Mouse (Mus musculus): ENCODE results near the gene Plekhg5. TPM values are rescaled to one million over a fixed set of nuclear protein-coding genes. Genes with fewer than 3 reads are reported as not detected.

The Plekhg5 gene
- total and polyA plus RNA-seq, 2 experiments from 2014 or later = 13.1 to 20.7 TPM

GRCm38 (mm10) chr4:152161601-152162000 is 89.3 kb downstream of the Plekhg5 start:
- no peak for ATAC-seq
- no peak overlapping the region for H3K27ac ChIP-seq
- WGBS = 77% methylated on average over 6 of the region's 6 CpGs

GRCm38 (mm10) chr4:152162748-152163147 is 90.5 kb downstream of the Plekhg5 start:
- TF ChIP-seq CTCF (IDR thresholded peaks at IDR 0.05; ENCODE audit: low read depth) = no peak
- Histone ChIP-seq H3K9me3 (ENCODE audit: low read length) (no peaks in the 10 kb centered on the region), H3K36me3 (ENCODE audit: insufficient read depth, low read length) (no peaks in the 10 kb centered on the region), H3K27me3 (ENCODE audit: insufficient read depth, low read length) (peaks cover 36% of the 10 kb centered on the region), H3K27ac (no peak overlapping the region), H3K4me1 (ENCODE audit: insufficient read depth, low read length) (peaks cover 5% of the 10 kb centered on the region; the same call in 1 of the 2 replicates), H3K4me2 (ENCODE audit: low read depth, low read length) (no peak overlapping the region), H3K9ac (replicated peaks; ENCODE audit: low read length) (no peak overlapping the region), H3K4me3 (ENCODE audit: low read length) (no peak overlapping the region)
- ATAC-seq (no peak), DNase-seq (ENCODE audit: low spot score) (no peak)
- 94% methylated on average over 2 of the region's 2 CpGs for WGBS

More at GRCm38 (mm10) chr4:152161601-152162000, 89.3 kb downstream of the Plekhg5 start:
- DNase-seq (ENCODE audit: low spot score) = no peak
- H3K36me3 ChIP-seq (ENCODE audit: insufficient read depth, low read length) = no peaks in the 10 kb centered on the region
- H3K4me1 ChIP-seq (ENCODE audit: insufficient read depth, low read length) = peaks cover 5% of the 10 kb centered on the region; the same call in 1 of the 2 replicates
- no peak overlapping the region for H3K4me2 ChIP-seq (ENCODE audit: low read depth, low read length)
- no peak overlapping the region for H3K9ac ChIP-seq (replicated peaks; ENCODE audit: low read length)
- no peak overlapping the region for H3K4me3 ChIP-seq (ENCODE audit: low read length)
- no peaks in the 10 kb centered on the region for H3K9me3 ChIP-seq (ENCODE audit: low read length)
- no peak for TF ChIP-seq CTCF (IDR thresholded peaks at IDR 0.05; ENCODE audit: low read depth)
- peaks cover 42% of the 10 kb centered on the region for H3K27me3 ChIP-seq (ENCODE audit: insufficient read depth, low read length)

Other genes with a start within 250 kb of the Plekhg5 start
- gene Camta1, start 210.6 kb upstream of the Plekhg5 start, total RNA-seq (2014; rRNA removed) = 127 and 179 TPM in 2 replicates
- 133 and 145 TPM in 2 replicates for gene Camta1, start 210.6 kb upstream of the Plekhg5 start, polyA plus RNA-seq (2015; fragmentation: Nextera tagmentation; extraction: Ambion mirVana)
- 94.5 and 108 TPM in 2 replicates for gene Dnajc11, start 138.8 kb upstream of the Plekhg5 start, total RNA-seq (2014; rRNA removed)
- 64.1 and 65.6 TPM in 2 replicates for gene Dnajc11, start 138.8 kb upstream of the Plekhg5 start, polyA plus RNA-seq (2015; fragmentation: Nextera tagmentation; extraction: Ambion mirVana)
- gene Thap3, start 83.5 kb upstream of the Plekhg5 start, total RNA-seq (2014; rRNA removed) = 12.1 and 14.9 TPM in 2 replicates
- 42.1 and 47.3 TPM in 2 replicates for gene Thap3, start 83.5 kb upstream of the Plekhg5 start, polyA plus RNA-seq (2015; fragmentation: Nextera tagmentation; extraction: Ambion mirVana)
- 19.9 and 20.8 TPM in 2 replicates for gene Phf13, start 76.2 kb upstream of the Plekhg5 start, total RNA-seq (2014; rRNA removed)
- gene Phf13, start 76.2 kb upstream of the Plekhg5 start, polyA plus RNA-seq (2015; fragmentation: Nextera tagmentation; extraction: Ambion mirVana) = 14.6 and 15.0 TPM in 2 replicates
- gene Klhl21, start 63.7 kb upstream of the Plekhg5 start, total RNA-seq (2014; rRNA removed) = 12.3 and 14.0 TPM in 2 replicates
- 4.5 and 4.8 TPM in 2 replicates for gene Klhl21, start 63.7 kb upstream of the Plekhg5 start, polyA plus RNA-seq (2015; fragmentation: Nextera tagmentation; extraction: Ambion mirVana)
- gene Zbtb48, start 44.8 kb upstream of the Plekhg5 start, total RNA-seq (2014; rRNA removed) = 7.0 and 8.6 TPM in 2 replicates
- 10.7 and 16.2 TPM in 2 replicates for gene Zbtb48, start 44.8 kb upstream of the Plekhg5 start, polyA plus RNA-seq (2015; fragmentation: Nextera tagmentation; extraction: Ambion mirVana)
- gene Tas1r1, start 33.9 kb upstream of the Plekhg5 start, total RNA-seq (2014; rRNA removed) = 0.42 and 0.93 TPM in 2 replicates
- 1.7 TPM in 2 replicates for gene Tas1r1, start 33.9 kb upstream of the Plekhg5 start, polyA plus RNA-seq (2015; fragmentation: Nextera tagmentation; extraction: Ambion mirVana)
- gene Nol9, start 33.2 kb upstream of the Plekhg5 start, total RNA-seq (2014; rRNA removed) = 33.0 and 39.4 TPM in 2 replicates
- gene Nol9, start 33.2 kb upstream of the Plekhg5 start, polyA plus RNA-seq (2015; fragmentation: Nextera tagmentation; extraction: Ambion mirVana) = 17.1 and 17.9 TPM in 2 replicates
- gene Tnfrsf25, start 43.4 kb downstream of the Plekhg5 start, total RNA-seq (2014; rRNA removed) = 0.22 and 1.6 TPM in 2 replicates
- gene Tnfrsf25, start 43.4 kb downstream of the Plekhg5 start, polyA plus RNA-seq (2015; fragmentation: Nextera tagmentation; extraction: Ambion mirVana) = 0.48 and 0.62 TPM in 2 replicates
- gene Espn, start 79.9 kb downstream of the Plekhg5 start, total RNA-seq (2014; rRNA removed) = 0.47 and 1.4 TPM in 2 replicates
- gene Espn, start 79.9 kb downstream of the Plekhg5 start, polyA plus RNA-seq (2015; fragmentation: Nextera tagmentation; extraction: Ambion mirVana) = 0.71 and 0.79 TPM in 2 replicates
- not detected in 2 replicates for gene Hes2, start 86.4 kb downstream of the Plekhg5 start, total RNA-seq (2014; rRNA removed)
- not detected in 2 replicates for gene Hes2, start 86.4 kb downstream of the Plekhg5 start, polyA plus RNA-seq (2015; fragmentation: Nextera tagmentation; extraction: Ambion mirVana)
- gene Acot7, start 105.6 kb downstream of the Plekhg5 start, total RNA-seq (2014; rRNA removed) = 249 and 259 TPM in 2 replicates
- gene Acot7, start 105.6 kb downstream of the Plekhg5 start, polyA plus RNA-seq (2015; fragmentation: Nextera tagmentation; extraction: Ambion mirVana) = 455 and 488 TPM in 2 replicates
- 167 and 170 TPM in 2 replicates for gene Gpr153, start 201.7 kb downstream of the Plekhg5 start, total RNA-seq (2014; rRNA removed)
- gene Gpr153, start 201.7 kb downstream of the Plekhg5 start, polyA plus RNA-seq (2015; fragmentation: Nextera tagmentation; extraction: Ambion mirVana) = 17.1 and 19.0 TPM in 2 replicates
- gene Hes3, start 219.2 kb downstream of the Plekhg5 start, total RNA-seq (2014; rRNA removed) = 0.26 and 0.40 TPM in 2 replicates
- 0.15 and 0.19 TPM in 2 replicates for gene Hes3, start 219.2 kb downstream of the Plekhg5 start, polyA plus RNA-seq (2015; fragmentation: Nextera tagmentation; extraction: Ambion mirVana)
- gene Icmt, start 224.7 kb downstream of the Plekhg5 start, total RNA-seq (2014; rRNA removed) = 35.3 and 42.6 TPM in 2 replicates
- gene Icmt, start 224.7 kb downstream of the Plekhg5 start, polyA plus RNA-seq (2015; fragmentation: Nextera tagmentation; extraction: Ambion mirVana) = 15.9 and 16.4 TPM in 2 replicates
- 5.7 and 7.7 TPM in 2 replicates for gene Rnf207, start 246.5 kb downstream of the Plekhg5 start, total RNA-seq (2014; rRNA removed)
- gene Rnf207, start 246.5 kb downstream of the Plekhg5 start, polyA plus RNA-seq (2015; fragmentation: Nextera tagmentation; extraction: Ambion mirVana) = 6.6 and 6.9 TPM in 2 replicates

Measured in hindbrain, postnatal 0 days (tissue).